Mouse (Mus musculus): ENCODE measurements around the gene 1810013L24Rik. TPM values are rescaled to one million over a fixed set of nuclear protein-coding genes. Genes with fewer than 3 reads are reported as not detected.

Gene 1810013L24Rik
- polyA plus RNA-seq, 1 experiment from 2014 or later = 21.9 TPM

DNA sequence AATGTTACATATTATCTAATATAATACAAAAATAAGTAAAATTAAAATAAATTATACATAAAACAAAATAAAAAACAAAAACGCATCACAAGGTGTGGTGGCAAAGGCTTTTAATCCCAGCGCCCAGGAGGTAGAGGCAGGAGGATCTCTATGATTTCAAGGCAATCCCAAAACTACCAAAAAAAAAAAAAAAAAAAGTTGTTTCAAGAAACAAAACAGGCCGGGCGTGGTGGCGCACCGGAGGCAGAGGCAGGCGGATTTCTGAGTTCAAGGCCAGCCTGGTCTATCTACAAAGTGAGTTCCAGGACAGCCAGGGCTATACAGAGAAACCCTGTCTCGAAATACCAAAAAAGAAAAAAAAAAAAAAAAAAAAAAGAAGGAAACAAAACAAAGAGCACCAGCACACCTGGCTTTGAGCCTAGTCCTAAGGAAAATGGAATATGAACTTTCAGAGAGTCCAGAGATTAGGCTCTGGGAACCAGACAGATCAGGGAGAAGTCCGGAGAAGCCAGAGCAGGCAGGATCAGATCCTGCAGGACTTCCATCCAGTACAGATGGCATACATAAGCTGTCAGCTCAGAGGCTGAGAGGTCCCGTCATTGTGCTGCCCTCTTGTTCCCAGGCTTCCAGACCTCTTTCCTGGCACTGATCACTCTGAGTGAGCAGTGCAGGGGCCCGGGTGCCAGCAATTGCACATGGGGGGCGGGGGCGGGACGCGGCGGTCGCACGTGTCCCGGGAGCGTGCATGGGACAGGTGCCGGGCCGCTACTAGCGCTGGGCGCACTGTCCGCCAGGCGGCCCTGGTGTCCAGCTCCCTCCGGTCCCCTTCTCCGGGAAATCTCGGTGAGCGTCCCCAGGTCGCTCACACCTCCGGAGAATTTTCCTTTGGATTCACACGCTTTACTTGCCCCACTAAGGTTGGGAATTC is 1.0 kb upstream of the 1810013L24Rik start:
- Histone ChIP-seq H3K9me3 (ENCODE audit: control insufficient read depth, low read length) (no peaks in the 10 kb centered on the region), H3K36me3 (ENCODE audit: control insufficient read depth, insufficient read depth, low read length) (peaks cover 3% of the 10 kb centered on the region; the same call in 1 of the 2 replicates), H3K27ac (ENCODE audit: low read depth, low read length) (peak overlapping the region; percentile 88), H3K4me1 (ENCODE audit: control insufficient read depth, insufficient read depth, low read length) (peaks cover 20% of the 10 kb centered on the region), H3K4me3 (ENCODE audit: low read depth, low read length) (peak overlapping the region; percentile 56), H3K4me2 (ENCODE audit: low read depth, low read length) (peak overlapping the region; percentile 98), H3K9ac (replicated peaks; ENCODE audit: low read depth, low read length) (peak overlapping the region; percentile 69), H3K27me3 (ENCODE audit: control insufficient read depth, insufficient read depth, low read length) (no peaks in the 10 kb centered on the region; the same call in 1 of the 2 replicates)
- WGBS = 12% methylated on average over 33 of the region's 33 CpGs
- ATAC-seq (ENCODE audit: low read depth) = peak; percentile 50

DNA sequence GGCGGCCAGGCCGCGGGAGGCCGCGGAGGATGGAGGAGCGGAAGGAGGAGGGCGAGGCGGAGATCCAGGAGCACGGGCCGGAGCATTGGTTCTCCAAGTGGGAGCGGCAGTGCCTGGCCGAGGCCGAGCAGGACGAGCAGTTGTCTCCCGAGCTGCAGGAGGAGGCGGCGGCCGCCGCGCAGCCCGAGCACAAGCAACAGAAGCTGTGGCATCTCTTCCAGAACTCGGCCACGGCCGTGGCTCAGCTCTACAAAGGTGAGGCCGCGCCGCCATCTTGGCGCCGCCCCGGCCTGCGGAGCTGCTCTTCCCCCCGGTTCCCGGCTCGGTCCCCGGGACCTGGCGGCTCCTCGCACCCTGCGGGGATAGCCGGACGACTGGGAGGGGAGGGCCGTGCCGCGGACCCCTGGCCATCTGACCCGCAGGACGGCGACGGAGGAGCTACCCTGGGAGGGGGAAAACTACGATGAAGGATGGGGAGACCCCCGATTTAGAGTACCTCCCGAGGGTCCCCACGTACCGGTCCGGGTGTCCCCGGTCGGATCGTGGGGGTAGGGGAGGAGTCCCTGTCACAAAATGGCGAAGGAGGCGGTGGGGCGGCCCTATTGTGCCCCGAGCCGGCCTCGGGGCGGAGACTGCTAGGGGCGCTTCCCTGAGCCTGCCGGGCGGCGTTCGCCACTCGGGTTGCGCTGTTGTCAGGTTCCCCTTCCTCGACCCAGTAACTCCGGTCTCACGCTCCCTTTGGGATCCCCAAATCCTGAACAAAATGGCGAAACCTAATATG is 721 bp downstream of the 1810013L24Rik start:
- Histone ChIP-seq H3K4me1 (ENCODE audit: control insufficient read depth, insufficient read depth, low read length) (peaks cover 30% of the 10 kb centered on the region), H3K36me3 (ENCODE audit: control insufficient read depth, insufficient read depth, low read length) (peaks cover 3% of the 10 kb centered on the region; the same call in 1 of the 2 replicates), H3K9me3 (ENCODE audit: control insufficient read depth, low read length) (no peaks in the 10 kb centered on the region), H3K4me2 (ENCODE audit: low read depth, low read length) (peak overlapping the region; percentile 85), H3K9ac (replicated peaks; ENCODE audit: low read depth, low read length) (peak overlapping the region; percentile 98), H3K27ac (ENCODE audit: low read depth, low read length) (peak overlapping the region; percentile 91), H3K4me3 (ENCODE audit: low read depth, low read length) (peak overlapping the region; percentile 98), H3K27me3 (ENCODE audit: control insufficient read depth, insufficient read depth, low read length) (no peaks in the 10 kb centered on the region; the same call in 1 of the 2 replicates)
- under 1% methylated on average over 63 of the region's 74 CpGs for whole genome bisulfite sequencing
- ATAC-seq (ENCODE audit: low read depth) = peak; percentile 33

DNA sequence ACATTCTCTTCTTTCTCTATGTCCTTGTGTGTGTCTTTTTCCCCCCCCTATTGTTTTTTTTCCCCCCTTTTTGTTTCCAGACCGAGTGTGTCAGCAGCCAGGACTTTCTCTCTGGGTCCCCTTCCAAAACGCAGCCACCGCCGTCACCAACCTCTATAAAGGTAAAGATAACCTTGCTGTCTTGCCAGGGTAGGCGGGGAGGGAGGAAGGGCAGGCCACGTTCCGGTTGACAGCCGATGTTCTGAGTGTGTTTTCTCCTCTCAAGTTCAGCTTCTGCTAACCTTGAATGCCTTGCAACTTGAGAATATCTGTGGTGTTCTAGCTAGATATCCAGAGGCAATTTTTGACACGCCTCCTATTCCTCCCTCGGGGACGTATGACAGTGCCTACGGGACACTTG is 1.3 kb downstream of the 1810013L24Rik start:
- WGBS = under 1% methylated on average over 12 of the region's 12 CpGs
- ATAC-seq (ENCODE audit: low read depth) = no peak
- H3K4me2 ChIP-seq (ENCODE audit: low read depth, low read length) = peak overlapping the region; percentile 85
- H3K4me3 ChIP-seq (ENCODE audit: low read depth, low read length) = peak overlapping the region; percentile 98
- H3K36me3 ChIP-seq (ENCODE audit: control insufficient read depth, insufficient read depth, low read length) = peaks cover 3% of the 10 kb centered on the region; the same call in 1 of the 2 replicates
- H3K27ac ChIP-seq (ENCODE audit: low read depth, low read length) = peak overlapping the region; percentile 91
- H3K9me3 ChIP-seq (ENCODE audit: control insufficient read depth, low read length) = no peaks in the 10 kb centered on the region
- H3K4me1 ChIP-seq (ENCODE audit: control insufficient read depth, insufficient read depth, low read length) = peaks cover 30% of the 10 kb centered on the region
- peak overlapping the region; percentile 98 for H3K9ac ChIP-seq (replicated peaks; ENCODE audit: low read depth, low read length)
- no peaks in the 10 kb centered on the region; the same call in 1 of the 2 replicates for H3K27me3 ChIP-seq (ENCODE audit: control insufficient read depth, insufficient read depth, low read length)

DNA sequence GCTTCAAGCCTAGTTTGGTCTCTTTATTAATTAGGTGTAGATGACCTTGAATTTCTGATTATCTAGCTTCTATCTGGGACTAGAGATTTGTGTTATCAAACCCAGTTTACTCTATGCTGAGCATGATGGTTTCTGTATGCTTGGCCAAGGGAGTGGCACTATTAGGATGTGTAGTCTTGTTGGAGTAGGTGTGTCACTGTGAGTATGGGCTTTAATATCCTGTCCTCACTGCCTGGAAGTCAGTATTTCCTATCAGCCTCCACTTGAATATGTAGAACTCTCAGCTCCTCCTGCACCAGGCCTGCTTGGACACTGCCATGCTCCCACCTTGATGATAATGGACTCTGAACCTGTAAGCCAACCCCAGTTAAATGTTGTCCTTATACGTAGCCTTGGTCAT is 7.0 kb downstream of the 1810013L24Rik start:
- no peak overlapping the region for H3K27ac ChIP-seq (ENCODE audit: low read depth, low read length)
- no peak for ATAC-seq (ENCODE audit: low read depth)
- H3K27me3 ChIP-seq (ENCODE audit: control insufficient read depth, insufficient read depth, low read length) = no peaks in the 10 kb centered on the region
- H3K9me3 ChIP-seq (ENCODE audit: control insufficient read depth, low read length) = no peaks in the 10 kb centered on the region
- H3K4me2 ChIP-seq (ENCODE audit: low read depth, low read length) = no peak overlapping the region
- no peak overlapping the region for H3K9ac ChIP-seq (replicated peaks; ENCODE audit: low read depth, low read length)
- WGBS = 97% methylated on average over 1 of the region's 1 CpGs
- no peak overlapping the region for H3K4me3 ChIP-seq (ENCODE audit: low read depth, low read length)
- H3K36me3 ChIP-seq (ENCODE audit: control insufficient read depth, insufficient read depth, low read length) = peaks cover 6% of the 10 kb centered on the region; the same call in 1 of the 2 replicates
- H3K4me1 ChIP-seq (ENCODE audit: control insufficient read depth, insufficient read depth, low read length) = peaks cover 27% of the 10 kb centered on the region

DNA sequence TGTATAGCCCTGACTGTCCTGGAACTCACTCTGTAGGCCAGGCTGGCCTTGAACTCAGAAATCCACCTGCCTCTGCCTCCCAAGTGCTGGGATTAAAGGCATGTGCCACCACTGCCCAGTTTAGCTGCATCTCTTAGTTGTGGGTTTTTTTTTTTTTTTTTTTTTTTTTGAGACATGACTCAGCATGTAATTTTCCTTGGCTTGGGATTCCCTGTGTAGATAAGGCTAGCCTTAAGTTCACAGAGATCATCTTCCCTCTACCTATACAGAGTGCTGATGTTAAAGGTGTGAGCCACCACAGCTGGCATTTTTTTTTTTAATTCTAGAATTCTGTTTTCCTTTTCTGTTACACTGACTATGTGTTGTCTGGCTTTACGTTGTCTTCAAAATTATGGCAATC is 7.7 kb downstream of the 1810013L24Rik start:
- ATAC-seq (ENCODE audit: low read depth) = no peak
- Histone ChIP-seq H3K36me3 (ENCODE audit: control insufficient read depth, insufficient read depth, low read length) (peaks cover 6% of the 10 kb centered on the region; the same call in 1 of the 2 replicates), H3K4me3 (ENCODE audit: low read depth, low read length) (no peak overlapping the region), H3K9me3 (ENCODE audit: control insufficient read depth, low read length) (no peaks in the 10 kb centered on the region), H3K9ac (replicated peaks; ENCODE audit: low read depth, low read length) (no peak overlapping the region), H3K27me3 (ENCODE audit: control insufficient read depth, insufficient read depth, low read length) (no peaks in the 10 kb centered on the region), H3K27ac (ENCODE audit: low read depth, low read length) (no peak overlapping the region), H3K4me2 (ENCODE audit: low read depth, low read length) (no peak overlapping the region), H3K4me1 (ENCODE audit: control insufficient read depth, insufficient read depth, low read length) (peaks cover 20% of the 10 kb centered on the region)
- WGBS = 88% methylated on average over 1 of the region's 1 CpGs

DNA sequence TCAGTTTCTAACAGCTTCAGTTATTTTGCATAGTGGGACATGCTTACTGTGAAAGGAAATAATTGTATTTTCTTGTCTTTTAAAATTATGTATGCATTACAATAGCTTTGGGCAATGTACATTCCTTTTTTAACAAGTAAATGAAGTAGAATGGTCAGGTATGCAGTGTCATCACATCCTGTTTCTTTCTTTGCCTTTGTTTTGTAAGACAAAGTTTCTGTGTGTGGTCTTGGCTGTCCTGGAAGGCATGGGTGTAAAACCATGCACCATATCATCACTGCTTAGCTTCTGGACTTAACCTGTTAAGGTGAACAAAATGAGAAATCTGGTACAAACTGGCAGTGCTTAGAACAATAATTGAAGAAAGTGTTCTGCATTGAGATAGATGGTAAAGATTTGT is 9.0 kb downstream of the 1810013L24Rik start:
- ATAC-seq (ENCODE audit: low read depth) = no peak
- Histone ChIP-seq H3K36me3 (ENCODE audit: control insufficient read depth, insufficient read depth, low read length) (peaks cover 13% of the 10 kb centered on the region; the same call in 1 of the 2 replicates), H3K9ac (replicated peaks; ENCODE audit: low read depth, low read length) (no peak overlapping the region)

DNA sequence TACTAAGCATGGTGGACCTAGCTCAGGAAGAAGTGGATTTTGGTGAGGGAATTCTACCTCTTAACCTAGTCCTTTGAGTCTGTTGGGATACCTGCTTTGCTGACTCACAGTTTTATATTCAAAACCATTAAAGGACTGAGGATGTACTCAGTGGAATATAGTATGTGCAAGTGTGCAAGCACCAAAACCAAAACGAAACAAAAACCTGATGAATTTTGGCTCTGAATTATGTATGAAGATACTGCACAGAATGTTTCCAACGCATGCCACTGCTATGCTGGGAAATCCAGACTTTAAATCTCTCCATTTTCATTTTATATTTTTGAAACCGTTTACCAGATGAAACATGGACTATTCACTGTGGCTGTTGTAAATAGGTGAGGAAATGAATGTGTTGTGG is 10.7 kb downstream of the 1810013L24Rik start:
- H3K9me3 ChIP-seq (ENCODE audit: control insufficient read depth, low read length) = no peaks in the 10 kb centered on the region
- no peak overlapping the region for H3K4me3 ChIP-seq (ENCODE audit: low read depth, low read length)
- 93% methylated on average over 3 of the region's 3 CpGs for WGBS
- no peak for ATAC-seq (ENCODE audit: low read depth)
- peaks cover 15% of the 10 kb centered on the region; the same call in 1 of the 2 replicates for H3K36me3 ChIP-seq (ENCODE audit: control insufficient read depth, insufficient read depth, low read length)
- H3K9ac ChIP-seq (replicated peaks; ENCODE audit: low read depth, low read length) = no peak overlapping the region
- H3K4me1 ChIP-seq (ENCODE audit: control insufficient read depth, insufficient read depth, low read length) = no peaks in the 10 kb centered on the region
- no peak overlapping the region for H3K4me2 ChIP-seq (ENCODE audit: low read depth, low read length)
- H3K27me3 ChIP-seq (ENCODE audit: control insufficient read depth, insufficient read depth, low read length) = no peaks in the 10 kb centered on the region
- H3K27ac ChIP-seq (ENCODE audit: low read depth, low read length) = no peak overlapping the region

More for the DNA sequence above, 9.0 kb downstream of the 1810013L24Rik start:
- Histone ChIP-seq H3K27ac (ENCODE audit: low read depth, low read length) (no peak overlapping the region), H3K4me3 (ENCODE audit: low read depth, low read length) (no peak overlapping the region), H3K4me1 (ENCODE audit: control insufficient read depth, insufficient read depth, low read length) (peaks cover 9% of the 10 kb centered on the region), H3K9me3 (ENCODE audit: control insufficient read depth, low read length) (no peaks in the 10 kb centered on the region), H3K27me3 (ENCODE audit: control insufficient read depth, insufficient read depth, low read length) (no peaks in the 10 kb centered on the region), H3K4me2 (ENCODE audit: low read depth, low read length) (no peak overlapping the region)

DNA sequence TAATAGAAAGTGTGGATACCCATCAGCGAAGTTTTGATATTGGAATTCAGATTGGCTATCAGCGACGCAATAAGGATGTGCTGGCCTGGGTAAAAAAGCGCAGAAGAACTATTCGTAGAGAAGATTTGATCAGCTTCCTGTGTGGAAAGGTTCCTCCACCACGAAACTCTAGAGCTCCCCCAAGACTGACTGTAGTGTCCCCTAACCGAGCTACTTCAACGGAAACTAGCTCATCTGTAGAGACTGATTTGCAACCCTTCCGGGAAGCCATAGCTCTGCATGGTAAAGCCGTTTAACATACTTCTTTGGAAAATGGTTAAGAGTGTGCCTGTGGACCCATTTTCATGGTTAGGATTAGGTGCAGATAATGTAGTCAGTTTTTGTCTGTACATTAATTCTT is 13.1 kb downstream of the 1810013L24Rik start:
- WGBS = 94% methylated on average over 10 of the region's 10 CpGs
- ATAC-seq (ENCODE audit: low read depth) = no peak
- peaks cover 15% of the 10 kb centered on the region; the same call in 1 of the 2 replicates for H3K36me3 ChIP-seq (ENCODE audit: control insufficient read depth, insufficient read depth, low read length)

More for the DNA sequence above, 13.1 kb downstream of the 1810013L24Rik start:
- H3K4me1 ChIP-seq (ENCODE audit: control insufficient read depth, insufficient read depth, low read length) = no peaks in the 10 kb centered on the region
- no peak overlapping the region for H3K27ac ChIP-seq (ENCODE audit: low read depth, low read length)
- H3K9me3 ChIP-seq (ENCODE audit: control insufficient read depth, low read length) = no peaks in the 10 kb centered on the region
- H3K9ac ChIP-seq (replicated peaks; ENCODE audit: low read depth, low read length) = no peak overlapping the region
- no peak overlapping the region for H3K4me3 ChIP-seq (ENCODE audit: low read depth, low read length)
- no peak overlapping the region for H3K4me2 ChIP-seq (ENCODE audit: low read depth, low read length)
- H3K27me3 ChIP-seq (ENCODE audit: control insufficient read depth, insufficient read depth, low read length) = no peaks in the 10 kb centered on the region

Data from neural tube, embryonic 14.5 days (tissue).